In genomic region chr4:41527996-41528395, GRCm38 (mm10) we compare ENCODE assay signal across 7 mouse cellular contexts. TPM values are rescaled to one million over a fixed set of nuclear protein-coding genes. Genes with fewer than 3 reads are reported as not detected.
DNase-seq lines count a peak whose midpoint lies in the region; ATAC-seq and TF ChIP-seq lines count a peak whose summit lies in the region.

No protein-coding gene starts in this region.

- no peaks in the 10 kb centered on the region for H3K36me3 ChIP-seq in forebrain, embryonic 14.5 days (ENCODE audit: control insufficient read depth, insufficient read depth, low read length)
- no peaks in the 10 kb centered on the region for H3K36me3 ChIP-seq in kidney, postnatal 0 days (ENCODE audit: insufficient read depth, low read length)
- H3K36me3 ChIP-seq in heart, embryonic 11.5 days (ENCODE audit: control insufficient read depth, insufficient read depth, low read length) = no peaks in the 10 kb centered on the region

- 0 out of 2 replicates have a peak overlapping the region, but pooled peaks have one; percentile 30 for H3K27ac ChIP-seq in forebrain, embryonic 14.5 days (ENCODE audit: low read depth, low read length)
- no peak overlapping the region for H3K27ac ChIP-seq in kidney, postnatal 0 days
- no peak overlapping the region for H3K27ac ChIP-seq in heart, embryonic 11.5 days (ENCODE audit: low read depth, low read length)

- no peak overlapping the region for H3K4me3 ChIP-seq in forebrain, embryonic 14.5 days (ENCODE audit: low read depth, low read length)
- H3K4me3 ChIP-seq in kidney, postnatal 0 days (replicated peaks; ENCODE audit: low read depth, low read length) = no peak overlapping the region
- H3K4me3 ChIP-seq in heart, embryonic 11.5 days (ENCODE audit: low read depth, low read length) = no peak overlapping the region

- no peaks in the 10 kb centered on the region for H3K9me3 ChIP-seq in forebrain, embryonic 14.5 days (replicated peaks; ENCODE audit: control insufficient read depth, low read length)
- no peaks in the 10 kb centered on the region for H3K9me3 ChIP-seq in kidney, postnatal 0 days (replicated peaks; ENCODE audit: low read length)
- H3K9me3 ChIP-seq in heart, embryonic 11.5 days (replicated peaks; ENCODE audit: control insufficient read depth, low read length) = no peaks in the 10 kb centered on the region

- H3K4me1 ChIP-seq in forebrain, embryonic 14.5 days (ENCODE audit: control insufficient read depth, insufficient read depth, low read length) = peaks cover 25% of the 10 kb centered on the region
- H3K4me1 ChIP-seq in kidney, postnatal 0 days (replicated peaks; ENCODE audit: insufficient read depth, low read length) = no peaks in the 10 kb centered on the region
- H3K4me1 ChIP-seq in heart, embryonic 11.5 days (ENCODE audit: control insufficient read depth, insufficient read depth, low read length) = 0 out of 2 replicates have a peak, but pooled peaks cover 5% of the 10 kb centered on the region

- no peak for TF ChIP-seq CTCF in kidney, postnatal 0 days (IDR thresholded peaks at IDR 0.05; ENCODE audit: low read depth)

- no peak overlapping the region for H3K4me2 ChIP-seq in forebrain, embryonic 14.5 days (ENCODE audit: low read length)
- H3K4me2 ChIP-seq in kidney, postnatal 0 days (ENCODE audit: low read length) = no peak overlapping the region
- no peak overlapping the region for H3K4me2 ChIP-seq in heart, embryonic 11.5 days

- peak; percentile 38; the same call in 1 of the 2 replicates for ATAC-seq in forebrain, embryonic 14.5 days
- ATAC-seq in kidney, postnatal 0 days (replicated peaks; ENCODE audit: low FRiP score, low read depth) = no peak
- ATAC-seq in heart, embryonic 11.5 days (replicated peaks; ENCODE audit: insufficient number of reproducible peaks, low FRiP score, low TSS enrichment) = no peak

- H3K27me3 ChIP-seq in forebrain, embryonic 14.5 days (replicated peaks; ENCODE audit: control insufficient read depth, insufficient read depth, low read length) = no peaks in the 10 kb centered on the region
- H3K27me3 ChIP-seq in kidney, postnatal 0 days (ENCODE audit: insufficient read depth, low read length) = no peaks in the 10 kb centered on the region
- H3K27me3 ChIP-seq in heart, embryonic 11.5 days (ENCODE audit: control insufficient read depth, insufficient read depth, low read length) = peaks cover 6% of the 10 kb centered on the region; the same call in 1 of the 2 replicates

- WGBS in forebrain, embryonic 14.5 days = 11% methylated on average over 8 of the region's 8 CpGs
- WGBS in kidney, postnatal 0 days = 5% methylated on average over 8 of the region's 8 CpGs
- 52% methylated on average over 8 of the region's 8 CpGs for WGBS in heart, embryonic 11.5 days (ENCODE audit: insufficient replicate concordance)

- no peak overlapping the region for H3K9ac ChIP-seq in forebrain, embryonic 14.5 days (ENCODE audit: low read length)
- H3K9ac ChIP-seq in kidney, postnatal 0 days (ENCODE audit: low read depth, low read length) = no peak overlapping the region
- no peak overlapping the region for H3K9ac ChIP-seq in heart, embryonic 11.5 days (ENCODE audit: low read depth, low read length)

- DNase-seq in urinary bladder, postnatal 14 days (ENCODE audit: low spot score) = peak; percentile 21
- DNase-seq in urinary bladder, adult 2 months (ENCODE audit: low spot score) = no peak
- DNase-seq in forebrain, embryonic 14.5 days (ENCODE audit: low spot score) = peak; percentile 66
- DNase-seq in kidney, postnatal 0 days (ENCODE audit: low spot score) = peak; percentile 55
- DNase-seq in layer of hippocampus, postnatal 10 days (ENCODE audit: low spot score in 2 of 2) = no peak
- DNase-seq in right cerebral cortex, adult 18-20 months = no peak

RNA-seq across cellular contexts. Expression of gene 1110017D15Rik, which starts 10.9 kb away (rescaled TPM):
- 0.10 and 0.22 TPM in 2 replicates for polyA plus RNA-seq in urinary bladder, adult 2 months (2012; rRNA removed)
- polyA plus RNA-seq in forebrain, embryonic 14.5 days (2014; fragmentation: Nextera tagmentation; extraction: Ambion mirVana) = 10.5 and 11.1 TPM in 2 replicates
- polyA plus RNA-seq in kidney, postnatal 0 days (2015; fragmentation: Nextera tagmentation; extraction: Ambion mirVana) = 0.43 and 0.68 TPM in 2 replicates
- 10 to 100 TPM in 1 of 2 experiments, 1 to 10 TPM in 1; 8.0 to 10.0 TPM for total RNA-seq in layer of hippocampus, postnatal 10 days (2021)
- polyA plus RNA-seq in heart, embryonic 11.5 days (2014; fragmentation: Nextera tagmentation; extraction: Ambion mirVana) = not detected in 2 replicates

RNA-seq across cellular contexts. Expression of gene AI464131, which starts 25.1 kb away (rescaled TPM):
- 8.0 and 11.4 TPM in 2 replicates for polyA plus RNA-seq in urinary bladder, adult 2 months (2012; rRNA removed)
- polyA plus RNA-seq in forebrain, embryonic 14.5 days (2014; fragmentation: Nextera tagmentation; extraction: Ambion mirVana) = 2.4 and 2.6 TPM in 2 replicates
- polyA plus RNA-seq in kidney, postnatal 0 days (2015; fragmentation: Nextera tagmentation; extraction: Ambion mirVana) = 5.3 and 6.1 TPM in 2 replicates
- total RNA-seq in layer of hippocampus, postnatal 10 days (2021) = 10 to 100 TPM; 44.8 TPM
- 2.9 and 3.2 TPM in 2 replicates for polyA plus RNA-seq in heart, embryonic 11.5 days (2014; fragmentation: Nextera tagmentation; extraction: Ambion mirVana)

RNA-seq across cellular contexts. Expression of gene Fam219a, which starts 41.3 kb away (rescaled TPM):
- polyA plus RNA-seq in urinary bladder, adult 2 months (2012; rRNA removed) = 20.9 and 21.3 TPM in 2 replicates
- 10.4 and 11.3 TPM in 2 replicates for polyA plus RNA-seq in forebrain, embryonic 14.5 days (2014; fragmentation: Nextera tagmentation; extraction: Ambion mirVana)
- 2.3 and 2.9 TPM in 2 replicates for polyA plus RNA-seq in kidney, postnatal 0 days (2015; fragmentation: Nextera tagmentation; extraction: Ambion mirVana)
- 100 to 1,000 TPM; 168 to 186 TPM for total RNA-seq in layer of hippocampus, postnatal 10 days (2021)
- 1.5 and 1.8 TPM in 2 replicates for polyA plus RNA-seq in heart, embryonic 11.5 days (2014; fragmentation: Nextera tagmentation; extraction: Ambion mirVana)

RNA-seq across cellular contexts. Expression of gene Dnaic1, which starts 41.6 kb away (rescaled TPM):
- polyA plus RNA-seq in urinary bladder, adult 2 months (2012; rRNA removed) = 85.3 and 93.8 TPM in 2 replicates
- 1.4 and 1.6 TPM in 2 replicates for polyA plus RNA-seq in forebrain, embryonic 14.5 days (2014; fragmentation: Nextera tagmentation; extraction: Ambion mirVana)
- 1.3 and 2.0 TPM in 2 replicates for polyA plus RNA-seq in kidney, postnatal 0 days (2015; fragmentation: Nextera tagmentation; extraction: Ambion mirVana)
- total RNA-seq in layer of hippocampus, postnatal 10 days (2021) = 1 to 10 TPM; 5.4 to 8.3 TPM
- 1.2 TPM in 2 replicates for polyA plus RNA-seq in heart, embryonic 11.5 days (2014; fragmentation: Nextera tagmentation; extraction: Ambion mirVana)

Comparison
In these comparisons a context has a peak if more than half of its experiments do, and no peak if none do; other contexts are left out.
1. DNase-seq: peak in urinary bladder, postnatal 14 days (single experiment), forebrain, embryonic 14.5 days (single experiment) and kidney, postnatal 0 days (single experiment); none in urinary bladder, adult 2 months (single experiment), layer of hippocampus, postnatal 10 days (0 of 2) and right cerebral cortex, adult 18-20 months (single experiment).